Mouse (Mus musculus) midbrain, embryonic 11.5 days (tissue): ENCODE measurements around the gene Tdrd1. TPM values are rescaled to one million over a fixed set of nuclear protein-coding genes. Genes with fewer than 3 reads are reported as not detected.

Experiments
- ATAC-seq: fragments of 200-750 bp; cut with Nextera tagmentation; 2 replicates; pipeline ENCODE4 v1.8.0; 2017; ENCODE audit warnings: moderate TSS enrichment, moderate library complexity; ENCODE audit not compliant: low FRiP score
- DNase-seq: peaks from one replicate; pipeline ENCODE4 v3.0.0; 2015; ENCODE audit warnings: low spot score; ENCODE audit errors: missing footprints
- H3K27ac ChIP-seq: fragments of 300-500 bp; sonication (generic); 2 replicates; pipeline ENCODE4 v1.5.1; 2014; ENCODE audit warnings: low read depth, low read length
- H3K27me3 ChIP-seq: fragments of 300-500 bp; sonication (generic); 2 replicates; pipeline ENCODE4 v1.6.1; 2014; ENCODE audit warnings: mild to moderate bottlenecking, low read length, moderate library complexity, mixed read lengths; ENCODE audit not compliant: control insufficient read depth, insufficient read depth
- H3K36me3 ChIP-seq: fragments of 300-500 bp; sonication (generic); 2 replicates; pipeline ENCODE4 v1.6.1; 2014; ENCODE audit warnings: mild to moderate bottlenecking, low read length, moderate library complexity, mixed read lengths; ENCODE audit not compliant: control insufficient read depth, insufficient read depth
- H3K4me1 ChIP-seq: fragments of 300-500 bp; sonication (generic); 2 replicates; pipeline ENCODE4 v1.6.1; 2014; ENCODE audit warnings: low read length; ENCODE audit not compliant: control insufficient read depth, insufficient read depth
- H3K4me2 ChIP-seq: fragments of 300-500 bp; sonication (generic); 2 replicates; pipeline ENCODE4 v1.6.1; 2014; ENCODE audit warnings: mild to moderate bottlenecking, moderate library complexity
- H3K4me3 ChIP-seq: fragments of 300-500 bp; sonication (generic); 2 replicates; pipeline ENCODE4 v1.5.1; 2014; ENCODE audit warnings: low read depth, low read length
- H3K9ac ChIP-seq: fragments of 300-500 bp; sonication (generic); 2 replicates; pipeline ENCODE4 v1.6.1; 2014; ENCODE audit warnings: low read length
- H3K9me3 ChIP-seq: fragments of 300-500 bp; sonication (generic); 2 replicates; pipeline ENCODE4 v1.6.1; 2016; ENCODE audit warnings: low read length; ENCODE audit not compliant: control insufficient read depth
- WGBS: fragments of 180-500 bp; shearing (Covaris S2); extraction: QIAGEN DNeasy Blood & Tissue Kit; methylation state at CpG from one replicate; pipeline ENCODE4 v1.1.7; 2014; 5-methylcytosine and 5-hydroxymethylcytosine counted together
- polyA plus RNA-seq: library from polyadenylated mRNA; unstranded; fragments of >200 nt; fragmentation: Nextera tagmentation; extraction: Ambion mirVana; gene quantifications from 2 replicates; pipeline ENCODE4 v1.2.1, GENCODE M21; 2014

The Tdrd1 gene
- polyA plus RNA-seq, 1 experiment from 2014 or later, result 0.27 TPM

GRCm38 (mm10) chr19:56842974-56843373, 17.0 kb downstream of the Tdrd1 start:
- DNase-seq, result no peak
- 86% methylated on average over 12 of the region's 12 CpGs for WGBS
- H3K9me3 ChIP-seq, result no peaks in the 10 kb centered on the region
- H3K36me3 ChIP-seq, result no peaks in the 10 kb centered on the region
- ATAC-seq, result no peak
- no peak overlapping the region for H3K4me2 ChIP-seq
- H3K27me3 ChIP-seq, result no peaks in the 10 kb centered on the region
- H3K9ac ChIP-seq, result no peak overlapping the region
- no peak overlapping the region for H3K4me3 ChIP-seq
- H3K4me1 ChIP-seq, result no peaks in the 10 kb centered on the region
- H3K27ac ChIP-seq, result no peak overlapping the region

- H3K4me1 ChIP-seq, result no peaks in the 10 kb centered on the region
- no peak overlapping the region for H3K9ac ChIP-seq
- no peaks in the 10 kb centered on the region for H3K27me3 ChIP-seq
- DNase-seq (no peak), ATAC-seq (no peak)
- H3K4me2 ChIP-seq, result no peak overlapping the region
- no peak overlapping the region for H3K27ac ChIP-seq
- H3K9me3 ChIP-seq, result no peaks in the 10 kb centered on the region
- no peak overlapping the region for H3K4me3 ChIP-seq
- H3K36me3 ChIP-seq, result no peaks in the 10 kb centered on the region
These were observed 26.6 kb downstream of the Tdrd1 start for GRCm38 (mm10) chr19:56852590-56852989.

- no peaks in the 10 kb centered on the region for H3K9me3 ChIP-seq
- no peak for ATAC-seq
- no peak for DNase-seq
- no peak overlapping the region for H3K4me3 ChIP-seq
- WGBS, result 60% methylated on average over 5 of the region's 5 CpGs
- no peaks in the 10 kb centered on the region for H3K27me3 ChIP-seq
- no peaks in the 10 kb centered on the region for H3K36me3 ChIP-seq
- no peak overlapping the region for H3K27ac ChIP-seq
- no peaks in the 10 kb centered on the region for H3K4me1 ChIP-seq
- no peak overlapping the region for H3K4me2 ChIP-seq
- H3K9ac ChIP-seq, result no peak overlapping the region
These were observed 30.4 kb downstream of the Tdrd1 start for GRCm38 (mm10) chr19:56856455-56856854.

- H3K4me1 ChIP-seq, result no peaks in the 10 kb centered on the region
- no peaks in the 10 kb centered on the region for H3K36me3 ChIP-seq
- 85% methylated on average over 4 of the region's 4 CpGs for WGBS
- H3K4me3 ChIP-seq, result no peak overlapping the region
- no peak overlapping the region for H3K27ac ChIP-seq
- DNase-seq (peak; percentile 8), ATAC-seq (no peak)
- H3K9me3 ChIP-seq, result no peaks in the 10 kb centered on the region
- H3K27me3 ChIP-seq, result peaks cover 6% of the 10 kb centered on the region
- no peak overlapping the region for H3K9ac ChIP-seq
- H3K4me2 ChIP-seq, result no peak overlapping the region
These were observed 41.7 kb downstream of the Tdrd1 start for GRCm38 (mm10) chr19:56867701-56868100.

GRCm38 (mm10) chr19:56873816-56874600, 48.0 kb downstream of the Tdrd1 start, which contains the start of gene Vwa2:
Gene Vwa2 (plus strand): TSS chr19:56874249.
- Histone ChIP-seq H3K9me3 (no peaks in the 10 kb centered on the region), H3K27ac (no peak within 1 kb of the TSS), H3K27me3 (peaks cover 39% of the 10 kb centered on the region), H3K36me3 (no peaks in the 10 kb centered on the region), H3K4me3 (peak within 1 kb of the TSS; percentile 48), H3K4me2 (peak within 1 kb of the TSS; percentile 96), H3K4me1 (peaks cover 6% of the 10 kb centered on the region), H3K9ac (peak within 1 kb of the TSS; percentile 58)
- peak; percentile 30; the same call in 1 of the 2 replicates for ATAC-seq
- peak; percentile 93 for DNase-seq
- 3% methylated on average over 60 of the region's 71 CpGs for WGBS

- H3K27me3 ChIP-seq, result peaks cover 39% of the 10 kb centered on the region
- peak overlapping the region; percentile 58 for H3K9ac ChIP-seq
- no peaks in the 10 kb centered on the region for H3K36me3 ChIP-seq
- DNase-seq (peak; percentile 92), ATAC-seq (no peak)
- H3K4me2 ChIP-seq, result peak overlapping the region; percentile 96
- WGBS, result 10% methylated on average over 30 of the region's 30 CpGs
- no peak overlapping the region for H3K27ac ChIP-seq
- peaks cover 6% of the 10 kb centered on the region for H3K4me1 ChIP-seq
- H3K9me3 ChIP-seq, result no peaks in the 10 kb centered on the region
- peak overlapping the region; percentile 48 for H3K4me3 ChIP-seq
These were observed 48.7 kb downstream of the Tdrd1 start for GRCm38 (mm10) chr19:56874601-56875315.

- H3K27me3 ChIP-seq, result peaks cover 36% of the 10 kb centered on the region
- 82% methylated on average over 6 of the region's 6 CpGs for WGBS
- no peak for ATAC-seq
These were observed 51.4 kb downstream of the Tdrd1 start for GRCm38 (mm10) chr19:56877364-56877763.

GRCm38 (mm10) chr19:56887879-56888278, 61.9 kb downstream of the Tdrd1 start:
- Histone ChIP-seq H3K9me3 (no peaks in the 10 kb centered on the region), H3K4me1 (0 out of 2 replicates have a peak, but pooled peaks cover 3% of the 10 kb centered on the region), H3K36me3 (no peaks in the 10 kb centered on the region), H3K27me3 (no peaks in the 10 kb centered on the region), H3K4me3 (no peak overlapping the region), H3K9ac (no peak overlapping the region), H3K27ac (no peak overlapping the region), H3K4me2 (no peak overlapping the region)
- 83% methylated on average over 10 of the region's 10 CpGs for WGBS
- no peak for DNase-seq
- no peak for ATAC-seq

More at GRCm38 (mm10) chr19:56877364-56877763, 51.4 kb downstream of the Tdrd1 start:
- no peaks in the 10 kb centered on the region for H3K9me3 ChIP-seq
- no peaks in the 10 kb centered on the region for H3K36me3 ChIP-seq
- no peak for DNase-seq
- no peak overlapping the region for H3K9ac ChIP-seq
- no peak overlapping the region for H3K4me3 ChIP-seq
- H3K4me1 ChIP-seq, result peaks cover 6% of the 10 kb centered on the region
- no peak overlapping the region for H3K27ac ChIP-seq
- H3K4me2 ChIP-seq, result no peak overlapping the region

- no peak overlapping the region for H3K4me3 ChIP-seq
- no peak overlapping the region for H3K27ac ChIP-seq
- H3K9me3 ChIP-seq, result no peaks in the 10 kb centered on the region
- ATAC-seq (no peak), DNase-seq (no peak)
- H3K9ac ChIP-seq, result no peak overlapping the region
- no peaks in the 10 kb centered on the region for H3K27me3 ChIP-seq
- WGBS, result 40% methylated on average over 5 of the region's 5 CpGs
- 0 out of 2 replicates have a peak, but pooled peaks cover 3% of the 10 kb centered on the region for H3K4me1 ChIP-seq
- H3K4me2 ChIP-seq, result no peak overlapping the region
- H3K36me3 ChIP-seq, result no peaks in the 10 kb centered on the region
These were observed 62.6 kb downstream of the Tdrd1 start for GRCm38 (mm10) chr19:56888654-56889053.
